Mouse (Mus musculus) olfactory bulb, adult 2 months (tissue): Measurements from ENCODE around the gene Smarca2.

Experiments
- CTCF ChIP-seq: fragments of 200-500 bp; IDR thresholded peaks from 2 replicates; pipeline ENCODE4 v1.5.1; 2012; ENCODE audit warnings: low read depth, mild to moderate bottlenecking, low read length, moderate library complexity; ENCODE audit not compliant: insufficient read depth
- POLR2A ChIP-seq: fragments of 200-500 bp; IDR thresholded peaks from 2 replicates; pipeline ENCODE4 v1.6.1; 2012; ENCODE audit warnings: mild to moderate bottlenecking, low read depth, low read length, moderate library complexity; ENCODE audit not compliant: insufficient read depth

DNA sequence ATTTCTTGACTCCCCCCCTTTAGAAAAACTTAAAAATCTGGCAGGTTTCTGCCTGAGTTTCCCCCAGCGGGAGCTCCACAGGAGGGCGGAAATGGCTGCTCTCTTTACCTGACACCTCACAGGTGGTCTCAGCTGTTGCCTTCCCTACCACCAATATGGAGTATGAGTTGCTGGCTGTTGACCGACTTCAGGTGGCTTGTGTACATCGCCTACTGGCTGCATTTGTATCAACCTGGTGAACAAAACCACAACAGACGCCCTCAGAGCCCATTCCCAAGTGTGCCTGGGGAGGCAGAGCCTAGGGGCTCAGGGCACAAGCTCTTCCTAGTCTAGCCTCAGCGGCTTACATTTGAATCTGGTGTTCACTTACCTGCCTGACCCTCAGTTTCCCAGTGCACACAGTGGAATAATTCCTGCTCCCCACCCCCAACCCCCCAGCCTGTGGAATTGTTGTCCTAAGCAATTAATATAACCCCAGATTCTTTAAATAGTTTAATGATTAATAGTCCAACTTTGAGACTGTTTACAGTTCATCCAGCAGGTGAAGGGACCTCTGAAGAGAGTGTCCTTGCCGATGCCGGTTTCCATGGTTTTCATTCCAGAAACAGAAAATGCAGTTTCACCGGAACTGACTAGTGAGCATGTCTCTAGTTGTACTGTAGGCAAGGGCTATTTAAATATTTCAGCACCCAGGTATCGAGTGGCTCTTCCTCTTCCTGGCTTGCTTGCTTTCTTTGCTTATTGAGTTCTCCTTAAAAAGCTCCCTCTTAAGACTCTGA lies 149.4 kb downstream of the Smarca2 start:
- no peak for TF ChIP-seq CTCF
- TF ChIP-seq POLR2A, result no peak
